Mouse (Mus musculus): ENCODE results near the gene Pagr1b. TPM values are rescaled to one million over a fixed set of nuclear protein-coding genes. Genes with fewer than 3 reads are reported as not detected.
A peak's percentile ranks its signal among the peaks of the same experiment; 100 is the strongest.

Pagr1b gene
- polyA plus RNA-seq, 1 experiment from 2014 or later: 0.36 TPM

DNA sequence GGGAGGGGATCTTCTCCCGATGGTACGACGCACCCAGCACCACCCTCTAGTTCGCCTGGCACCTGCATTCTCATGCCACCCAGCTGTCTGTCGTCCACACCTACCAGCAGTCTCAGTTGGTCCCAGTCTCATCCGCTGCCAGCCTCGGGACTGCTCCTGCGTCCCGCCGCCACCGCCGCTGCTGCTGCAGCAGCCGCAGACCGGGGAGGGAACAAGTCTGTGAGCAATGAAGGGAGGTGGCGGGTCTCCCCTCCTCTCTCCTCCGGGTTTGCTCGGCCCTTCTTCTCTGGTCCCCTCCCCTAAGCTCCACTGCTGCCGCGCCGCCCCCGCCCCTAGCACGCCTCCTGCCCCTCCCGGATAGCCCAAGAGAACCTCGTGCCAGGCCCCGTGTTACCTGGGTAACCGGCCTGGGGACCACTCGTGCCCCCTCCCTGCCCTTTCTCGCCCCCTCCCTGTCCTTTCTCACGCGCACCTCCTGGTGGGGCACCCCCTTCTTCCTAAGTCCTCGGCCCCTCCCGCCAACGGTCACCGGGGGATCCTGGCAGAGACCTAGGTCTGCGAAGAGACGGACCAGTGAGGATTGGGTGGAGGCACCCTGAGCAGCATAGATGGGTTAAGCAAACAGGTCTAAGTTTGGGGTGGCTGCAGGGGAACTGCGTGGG lies 4.7 kb upstream of the Pagr1b start, which contains the start of the genes Gm42742 and Prrt2:
Gene Gm42742 (minus strand): TSS at position 197 of the 662 bp plus-strand sequence.
Gene Prrt2 (minus strand): TSS at position 311 of the 662 bp plus-strand sequence.
- peak; percentile 14; the same call in 1 of the 2 replicates for ATAC-seq (ENCODE audit: insufficient read depth, low FRiP score)

DNA sequence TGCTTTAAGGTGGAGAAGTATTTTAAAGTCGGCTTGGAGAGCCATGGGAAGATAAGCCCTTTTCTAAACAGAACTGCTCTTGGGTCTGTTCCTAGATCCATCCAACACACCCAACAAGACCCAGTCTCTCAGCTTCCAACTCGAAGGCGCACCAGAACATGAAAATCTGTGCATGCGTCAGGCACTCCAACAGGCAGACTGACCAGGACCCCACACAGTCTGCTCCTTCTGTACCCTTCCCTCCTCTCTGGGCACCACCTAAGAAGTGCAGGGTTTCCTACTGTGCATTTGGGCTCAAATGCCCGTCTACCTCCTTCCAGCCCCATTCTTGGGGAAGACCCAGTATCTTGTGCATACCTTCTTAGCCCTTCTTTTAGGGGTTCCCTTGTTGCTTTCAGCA lies 4.2 kb upstream of the Pagr1b start:
- ATAC-seq (ENCODE audit: insufficient read depth, low FRiP score): no peak
- Histone ChIP-seq H3K27ac (ENCODE audit: low read length) (peak overlapping the region; percentile 86), H3K4me1 (ENCODE audit: control insufficient read depth, insufficient read depth, low read length) (peaks cover 72% of the 10 kb centered on the region)

More for the DNA sequence above, 4.7 kb upstream of the Pagr1b start, which contains the start of the genes Gm42742 and Prrt2:
- Histone ChIP-seq H3K4me2 (ENCODE audit: low read depth, low read length) (peak within 1 kb of the TSS; percentile 84), H3K4me3 (replicated peaks; ENCODE audit: low read length) (peak within 1 kb of the TSS; percentile 61), H3K27me3 (ENCODE audit: control insufficient read depth, insufficient read depth, low read length) (no peaks in the 10 kb centered on the region), H3K4me1 (ENCODE audit: control insufficient read depth, insufficient read depth, low read length) (peaks cover 66% of the 10 kb centered on the region), H3K9me3 (replicated peaks; ENCODE audit: control insufficient read depth, low read length) (no peaks in the 10 kb centered on the region), H3K36me3 (ENCODE audit: control insufficient read depth, insufficient read depth, low read length) (peaks cover 7% of the 10 kb centered on the region; the same call in 1 of the 2 replicates), H3K9ac (ENCODE audit: low read length) (peak within 1 kb of the TSS; percentile 79), H3K27ac (ENCODE audit: low read length) (peak within 1 kb of the TSS; percentile 86)
- WGBS: 2% methylated on average over 37 of the region's 37 CpGs

DNA sequence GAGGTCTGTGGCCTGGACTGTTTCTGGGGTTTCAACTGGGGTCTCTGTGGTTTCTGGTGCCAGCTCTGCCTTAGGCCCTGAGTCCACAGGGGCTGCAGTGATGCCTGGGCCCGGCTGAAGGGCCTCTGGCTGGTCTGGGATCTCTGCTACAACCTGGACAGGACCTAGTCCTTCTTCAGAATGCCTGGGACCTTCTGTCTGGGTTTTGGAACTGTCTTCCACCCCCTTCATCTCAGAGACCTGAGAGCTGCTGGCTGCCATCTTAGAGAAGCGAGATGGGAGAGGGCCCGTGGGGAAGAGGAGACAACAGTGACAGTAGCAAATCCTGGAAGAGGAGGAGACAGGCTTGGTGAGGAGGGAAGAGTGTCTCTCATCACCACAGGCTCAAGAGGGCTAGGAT lies 3.7 kb upstream of the Pagr1b start:
- peaks cover 76% of the 10 kb centered on the region for H3K4me1 ChIP-seq (ENCODE audit: control insufficient read depth, insufficient read depth, low read length)
- peaks cover 14% of the 10 kb centered on the region; the same call in 1 of the 2 replicates for H3K36me3 ChIP-seq (ENCODE audit: control insufficient read depth, insufficient read depth, low read length)
- H3K27me3 ChIP-seq (ENCODE audit: control insufficient read depth, insufficient read depth, low read length): no peaks in the 10 kb centered on the region
- H3K4me3 ChIP-seq (replicated peaks; ENCODE audit: low read length): peak overlapping the region; percentile 61
- WGBS: 41% methylated on average over 3 of the region's 3 CpGs
- H3K27ac ChIP-seq (ENCODE audit: low read length): peak overlapping the region; percentile 86
- ATAC-seq (ENCODE audit: insufficient read depth, low FRiP score): no peak
- H3K9me3 ChIP-seq (replicated peaks; ENCODE audit: control insufficient read depth, low read length): no peaks in the 10 kb centered on the region
- peak overlapping the region; percentile 79 for H3K9ac ChIP-seq (ENCODE audit: low read length)
- peak overlapping the region; percentile 84 for H3K4me2 ChIP-seq (ENCODE audit: low read depth, low read length)

More for the DNA sequence above, 4.2 kb upstream of the Pagr1b start:
- Histone ChIP-seq H3K4me2 (ENCODE audit: low read depth, low read length) (peak overlapping the region; percentile 84), H3K36me3 (ENCODE audit: control insufficient read depth, insufficient read depth, low read length) (peaks cover 9% of the 10 kb centered on the region; the same call in 1 of the 2 replicates), H3K9me3 (replicated peaks; ENCODE audit: control insufficient read depth, low read length) (no peaks in the 10 kb centered on the region), H3K27me3 (ENCODE audit: control insufficient read depth, insufficient read depth, low read length) (no peaks in the 10 kb centered on the region), H3K4me3 (replicated peaks; ENCODE audit: low read length) (peak overlapping the region; percentile 61), H3K9ac (ENCODE audit: low read length) (peak overlapping the region; percentile 79)
- 25% methylated on average over 5 of the region's 5 CpGs for WGBS

DNA sequence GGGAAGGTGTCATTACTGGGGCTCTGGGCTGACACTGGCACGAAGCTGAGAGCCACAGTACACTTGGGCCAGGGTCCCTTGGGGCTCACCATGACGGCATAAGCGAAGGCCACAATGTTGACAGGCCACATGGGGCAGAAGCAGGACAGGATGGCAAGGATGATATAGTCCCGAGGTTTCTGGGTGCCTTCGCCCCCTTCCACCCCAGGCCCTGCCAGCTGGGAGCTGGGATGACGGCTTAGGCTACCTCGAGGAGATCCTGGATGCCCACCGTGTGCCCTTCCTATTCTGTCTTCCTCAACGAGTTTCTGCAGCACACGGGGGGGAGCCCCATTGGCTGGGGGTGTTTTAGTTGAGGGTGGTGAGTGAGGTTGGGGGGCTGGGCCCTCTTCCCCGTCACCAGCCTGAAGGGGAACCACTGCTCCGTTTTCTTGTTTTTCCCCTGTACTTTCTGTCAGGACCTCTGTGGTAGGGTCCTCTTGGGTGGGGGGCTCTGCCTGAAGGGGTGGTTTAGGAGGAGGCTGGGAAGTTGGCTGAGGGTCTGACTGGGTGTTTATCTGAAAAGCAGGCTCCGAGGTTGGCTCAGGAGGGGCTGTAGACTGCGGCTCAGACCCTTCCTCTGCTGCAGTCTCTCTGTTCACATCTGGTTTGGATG lies 3.1 kb upstream of the Pagr1b start:
- 70% methylated on average over 14 of the region's 14 CpGs for WGBS
- H3K4me2 ChIP-seq (ENCODE audit: low read depth, low read length): peak overlapping the region; percentile 84
- H3K27me3 ChIP-seq (ENCODE audit: control insufficient read depth, insufficient read depth, low read length): no peaks in the 10 kb centered on the region
- peaks cover 15% of the 10 kb centered on the region; the same call in 1 of the 2 replicates for H3K36me3 ChIP-seq (ENCODE audit: control insufficient read depth, insufficient read depth, low read length)
- H3K4me1 ChIP-seq (ENCODE audit: control insufficient read depth, insufficient read depth, low read length): peaks cover 77% of the 10 kb centered on the region
- H3K4me3 ChIP-seq (replicated peaks; ENCODE audit: low read length): peak overlapping the region; percentile 61
- H3K27ac ChIP-seq (ENCODE audit: low read length): peak overlapping the region; percentile 86; the same call in 1 of the 2 replicates
- peak overlapping the region; percentile 79 for H3K9ac ChIP-seq (ENCODE audit: low read length)
- no peak for ATAC-seq (ENCODE audit: insufficient read depth, low FRiP score)
- no peaks in the 10 kb centered on the region for H3K9me3 ChIP-seq (replicated peaks; ENCODE audit: control insufficient read depth, low read length)

DNA sequence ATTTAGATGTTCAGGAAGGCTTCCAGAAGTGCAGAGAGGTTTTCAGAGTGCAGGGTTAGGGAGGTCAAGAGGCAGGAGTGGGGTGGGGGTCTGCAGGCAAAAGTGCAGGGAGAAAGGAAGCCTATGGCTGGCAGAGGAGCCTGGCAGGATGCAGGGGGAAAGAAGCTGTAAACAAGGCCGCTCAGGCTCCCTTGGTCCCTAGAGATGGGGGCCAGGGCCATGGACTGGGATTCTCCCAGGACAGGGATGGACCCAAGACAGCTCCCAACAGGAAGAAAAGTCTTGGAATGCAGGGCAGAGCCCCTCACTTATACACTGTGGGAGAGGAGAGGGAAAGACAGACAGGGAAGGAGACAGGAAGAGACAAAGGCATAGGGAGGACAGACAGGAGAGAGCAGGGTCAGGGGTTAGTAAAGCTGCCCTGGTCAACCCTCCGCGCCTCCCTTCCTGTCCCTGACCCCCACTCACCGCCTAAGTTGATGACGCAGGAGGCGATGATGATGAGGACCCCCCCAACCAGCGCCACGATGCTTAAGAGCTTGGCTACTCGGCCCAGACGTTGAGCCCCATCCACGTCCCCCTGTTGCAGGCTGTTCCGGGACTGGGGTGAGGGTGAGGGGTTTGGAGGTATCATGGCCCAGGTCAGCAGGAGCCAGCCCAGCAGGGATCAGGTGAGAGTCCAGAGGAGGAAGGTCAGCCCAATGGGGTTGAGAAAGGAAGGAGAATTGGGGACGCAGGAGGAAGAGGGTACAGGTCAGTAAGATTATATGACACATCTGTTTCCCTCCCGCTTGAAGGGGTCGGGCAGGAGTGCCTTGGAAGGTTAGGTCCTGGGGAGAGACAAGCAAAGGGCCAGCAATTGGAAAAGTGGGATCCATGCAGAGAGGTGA lies 2.4 kb upstream of the Pagr1b start:
- Histone ChIP-seq H3K27me3 (ENCODE audit: control insufficient read depth, insufficient read depth, low read length) (no peaks in the 10 kb centered on the region), H3K4me2 (ENCODE audit: low read depth, low read length) (peak overlapping the region; percentile 84), H3K36me3 (ENCODE audit: control insufficient read depth, insufficient read depth, low read length) (peaks cover 15% of the 10 kb centered on the region; the same call in 1 of the 2 replicates), H3K9ac (ENCODE audit: low read length) (peak overlapping the region; percentile 65), H3K4me3 (replicated peaks; ENCODE audit: low read length) (0 out of 2 replicates have a peak overlapping the region, but pooled peaks have one; percentile 8), H3K4me1 (ENCODE audit: control insufficient read depth, insufficient read depth, low read length) (peaks cover 75% of the 10 kb centered on the region), H3K9me3 (replicated peaks; ENCODE audit: control insufficient read depth, low read length) (no peaks in the 10 kb centered on the region), H3K27ac (ENCODE audit: low read length) (peak overlapping the region; percentile 66)
- 70% methylated on average over 15 of the region's 15 CpGs for WGBS
- no peak for ATAC-seq (ENCODE audit: insufficient read depth, low FRiP score)

DNA sequence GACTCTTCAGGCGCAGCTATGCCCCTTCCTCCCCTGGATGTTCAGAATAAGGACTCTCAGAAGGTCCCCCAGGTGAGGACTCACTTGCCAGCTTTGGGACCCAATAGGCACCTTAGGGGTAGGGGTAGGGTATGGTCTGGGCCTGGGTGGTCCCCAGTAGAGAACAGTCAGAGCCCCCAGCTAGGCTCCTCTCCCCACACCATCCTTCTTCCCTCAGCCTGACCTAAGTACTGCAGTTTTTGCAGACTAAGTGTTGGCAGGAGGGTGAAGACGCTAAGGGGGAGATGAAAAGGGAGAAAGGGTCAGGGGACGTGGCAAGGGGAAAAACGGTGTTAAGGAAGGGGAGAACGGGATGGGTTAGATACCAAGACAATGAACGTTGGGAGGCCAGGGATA lies 1.7 kb upstream of the Pagr1b start:
- peaks cover 70% of the 10 kb centered on the region for H3K4me1 ChIP-seq (ENCODE audit: control insufficient read depth, insufficient read depth, low read length)

DNA sequence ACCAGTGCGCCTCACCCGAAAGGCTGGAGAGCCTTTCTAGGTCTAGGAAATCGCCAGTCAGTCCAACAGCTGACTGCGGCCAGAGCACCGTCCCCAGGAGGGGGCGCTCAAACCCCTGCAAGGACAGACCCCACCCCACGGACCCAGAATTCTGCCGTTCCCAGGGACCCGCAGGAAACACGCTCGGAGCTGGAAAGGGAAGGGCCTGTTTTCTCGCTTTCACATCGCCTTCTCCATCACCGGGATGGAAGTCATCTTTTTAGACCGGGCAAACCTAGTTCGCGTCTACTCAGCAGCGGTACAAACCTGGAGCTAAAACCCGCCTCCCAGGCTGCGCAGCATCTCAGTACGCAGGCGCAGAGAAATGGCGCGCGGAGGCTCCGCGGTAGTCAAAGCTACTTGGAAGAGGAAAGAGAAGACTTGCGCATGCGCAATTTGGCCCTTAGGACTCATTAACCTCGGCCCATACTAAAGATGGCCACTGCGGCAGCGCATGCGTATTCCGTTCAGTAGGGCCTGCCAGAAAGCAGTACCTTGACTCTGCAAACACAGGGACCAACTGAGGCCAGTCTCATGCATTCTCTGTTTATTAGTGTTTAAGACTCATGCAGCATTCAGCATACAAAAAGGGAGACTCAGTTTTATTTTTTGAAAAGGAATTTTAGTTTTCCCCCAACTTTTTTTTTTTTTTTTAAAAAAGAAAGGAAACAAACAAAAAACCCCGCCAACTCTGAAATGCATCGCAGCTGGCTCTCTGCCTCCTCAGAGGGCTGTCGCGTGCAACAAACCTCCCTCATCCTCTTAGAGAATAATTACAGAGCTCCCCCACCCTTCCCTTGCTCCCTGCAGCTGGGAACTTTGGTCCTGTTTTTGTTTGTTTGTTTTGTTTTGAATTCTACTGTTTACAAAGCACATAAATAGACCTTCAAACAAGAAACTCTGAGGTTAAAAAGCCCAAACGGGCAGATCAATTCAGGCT lies 976 bp upstream of the Pagr1b start, which contains the start of gene Pagr1a:
Gene Pagr1a (minus strand): TSS at position 382 of the 979 bp plus-strand sequence.
- Histone ChIP-seq H3K27me3 (ENCODE audit: control insufficient read depth, insufficient read depth, low read length) (no peaks in the 10 kb centered on the region), H3K36me3 (ENCODE audit: control insufficient read depth, insufficient read depth, low read length) (peaks cover 8% of the 10 kb centered on the region; the same call in 1 of the 2 replicates), H3K9ac (ENCODE audit: low read length) (peak within 1 kb of the TSS; percentile 91), H3K4me1 (ENCODE audit: control insufficient read depth, insufficient read depth, low read length) (peaks cover 65% of the 10 kb centered on the region), H3K4me2 (ENCODE audit: low read depth, low read length) (peak within 1 kb of the TSS; percentile 85), H3K4me3 (replicated peaks; ENCODE audit: low read length) (peak within 1 kb of the TSS; percentile 63), H3K27ac (ENCODE audit: low read length) (peak within 1 kb of the TSS; percentile 98), H3K9me3 (replicated peaks; ENCODE audit: control insufficient read depth, low read length) (no peaks in the 10 kb centered on the region)
- peak; percentile 88 for ATAC-seq (ENCODE audit: insufficient read depth, low FRiP score)
- 2% methylated on average over 39 of the region's 39 CpGs for WGBS

More for the DNA sequence above, 1.7 kb upstream of the Pagr1b start:
- Histone ChIP-seq H3K9ac (ENCODE audit: low read length) (peak overlapping the region; percentile 65), H3K36me3 (ENCODE audit: control insufficient read depth, insufficient read depth, low read length) (peaks cover 10% of the 10 kb centered on the region; the same call in 1 of the 2 replicates), H3K27me3 (ENCODE audit: control insufficient read depth, insufficient read depth, low read length) (no peaks in the 10 kb centered on the region), H3K9me3 (replicated peaks; ENCODE audit: control insufficient read depth, low read length) (no peaks in the 10 kb centered on the region), H3K4me2 (ENCODE audit: low read depth, low read length) (peak overlapping the region; percentile 84), H3K4me3 (replicated peaks; ENCODE audit: low read length) (peak overlapping the region; percentile 8), H3K27ac (ENCODE audit: low read length) (peak overlapping the region; percentile 66)
- ATAC-seq (ENCODE audit: insufficient read depth, low FRiP score): no peak
- WGBS: 35% methylated on average over 6 of the region's 6 CpGs

All from stomach, embryonic 16.5 days (tissue).